Mouse (Mus musculus): ENCODE results near the gene Mlxipl.

The Mlxipl gene

GRCm38 (mm10) chr5:135185016-135185415, 95.3 kb downstream of the Mlxipl start:
- no peak for DNase-seq (ENCODE audit: low spot score)

DNA sequence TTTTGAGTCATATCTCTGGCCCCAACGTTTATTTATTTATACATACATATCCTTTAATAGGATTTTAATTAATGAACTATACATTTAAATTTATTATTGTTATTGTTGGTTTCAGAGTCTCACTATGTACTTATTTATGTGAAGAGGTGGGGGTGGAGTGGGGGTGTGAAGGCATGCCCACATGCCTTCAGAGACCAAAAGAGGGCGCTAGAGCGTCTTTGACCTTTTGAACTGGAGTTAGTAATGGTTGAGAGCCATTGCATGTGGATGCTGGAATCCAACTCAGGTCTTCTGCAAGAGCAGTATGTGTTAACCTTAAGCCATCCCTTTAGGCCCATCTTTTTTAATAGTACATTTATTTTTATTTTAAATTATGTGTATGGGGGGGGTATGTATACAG, 95.9 kb downstream of the Mlxipl start:
- DNase-seq (ENCODE audit: low spot score) = no peak

DNA sequence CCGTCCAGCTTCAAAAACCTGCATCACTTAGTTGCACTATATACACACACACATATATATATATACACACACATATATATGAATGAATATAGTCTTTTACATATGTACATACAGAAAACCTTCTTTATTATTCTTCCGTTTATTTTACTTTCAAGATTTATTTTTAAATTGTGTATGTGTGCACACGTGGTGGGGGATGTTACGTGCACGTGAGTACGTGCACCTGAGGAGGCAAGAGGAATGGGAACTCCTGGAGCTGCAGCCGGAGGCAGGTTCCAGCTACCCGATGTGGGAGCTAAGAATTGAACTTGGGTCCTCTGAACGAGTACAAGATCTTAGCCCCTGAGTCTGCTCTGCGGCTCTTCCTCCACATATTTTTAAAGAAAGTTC, 96.5 kb downstream of the Mlxipl start:
- DNase-seq (ENCODE audit: low spot score) = no peak

GRCm38 (mm10) chr5:135186621-135187348, 97.1 kb downstream of the Mlxipl start, which contains the start of gene Baz1b:
Baz1b (plus strand) TSS chr5:135187264.
- peak; percentile 97 for DNase-seq (ENCODE audit: low spot score)

DNA sequence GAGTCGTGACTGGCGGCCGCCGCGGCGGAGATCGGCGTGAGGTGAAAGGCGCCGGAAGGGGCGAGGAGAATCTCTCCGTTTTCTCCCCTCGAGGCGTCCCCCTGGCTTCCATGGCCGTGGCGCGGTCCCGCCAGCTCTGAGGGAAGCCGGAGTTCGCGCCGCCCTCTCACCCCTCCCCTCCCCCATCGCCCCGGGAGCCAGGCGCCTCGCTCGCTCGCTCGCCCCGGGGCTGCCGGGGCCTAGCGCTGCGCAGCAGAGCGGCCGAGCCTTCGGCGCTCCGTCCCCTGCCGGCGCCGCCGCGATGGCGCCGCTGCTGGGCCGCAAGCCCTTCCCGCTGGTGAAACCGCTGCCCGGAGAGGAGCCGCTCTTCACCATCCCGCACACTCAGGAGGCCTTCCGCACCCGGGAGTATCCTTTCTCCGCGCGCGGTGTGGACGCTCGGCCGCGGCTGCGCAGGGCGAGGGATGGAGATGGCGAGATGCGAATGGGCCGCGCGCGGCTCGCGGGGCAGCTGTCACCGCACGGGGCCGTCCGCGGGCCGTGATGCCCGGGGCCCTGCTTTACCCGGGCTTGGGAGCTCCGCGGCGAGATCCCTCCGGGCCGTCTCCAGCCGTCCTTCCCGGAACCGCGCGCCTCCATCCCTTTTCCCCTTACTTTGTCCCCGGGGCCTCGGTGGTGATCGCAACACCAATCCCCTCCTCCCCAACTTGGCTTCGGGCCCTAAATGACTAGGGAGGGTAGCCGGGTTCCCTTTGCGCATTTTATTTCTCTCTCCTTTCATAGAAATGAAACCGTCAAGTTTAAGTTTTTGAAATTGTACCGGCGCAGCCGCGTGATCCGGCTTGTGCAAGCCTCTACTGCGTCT, 97.9 kb downstream of the Mlxipl start:
- DNase-seq (ENCODE audit: low spot score) = no peak
